36 mouse cellular contexts compared by ENCODE assay signal in the genomic region with DNA sequence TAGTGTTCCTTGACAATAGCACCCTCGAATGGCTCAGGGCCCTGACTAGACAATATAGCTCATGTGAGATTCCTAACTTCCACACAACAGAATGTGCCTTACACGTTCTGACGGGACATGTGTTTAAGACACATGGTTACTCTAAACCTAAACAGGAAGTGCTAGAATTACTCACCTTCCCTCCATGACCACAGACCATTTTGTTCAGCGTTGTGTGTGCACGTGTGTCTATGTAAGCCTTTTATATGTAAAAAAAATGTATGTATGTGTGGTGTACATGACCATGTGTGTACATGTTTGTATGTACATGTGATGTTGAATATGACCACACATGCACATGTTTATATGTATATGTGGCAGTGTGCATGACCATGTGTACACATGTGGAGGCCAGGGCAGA. TPM values are rescaled to one million over a fixed set of nuclear protein-coding genes. Genes with fewer than 3 reads are reported as not detected.
"Had no signal": no experiment of that assay in that cellular context is flagged by ENCODE, and none has a peak within 500 bp of the region (broad histone marks: within the 10 kb centered on the region; RNA-seq: fewer than 3 reads in every experiment).

No protein-coding gene starts in this region.

- H3K4me3 ChIP-seq: heart, embryonic 10.5 days; heart, embryonic 12.5 days; heart, embryonic 13.5 days; heart, embryonic 15.5 days; hindbrain, embryonic 10.5 days; hindbrain, embryonic 12.5 days; hindbrain, embryonic 13.5 days; hindbrain, embryonic 15.5 days; intestine, embryonic 15.5 days; kidney, embryonic 15.5 days; layer of hippocampus, adult 2 months; left cerebral cortex, adult 2 months had no signal

- H3K27ac ChIP-seq: heart, embryonic 10.5 days; heart, embryonic 13.5 days; heart, embryonic 15.5 days; hindbrain, embryonic 10.5 days; hindbrain, embryonic 12.5 days; hindbrain, embryonic 13.5 days; hindbrain, embryonic 14.5 days; hindbrain, embryonic 15.5 days; hindbrain, postnatal 0 days; intestine, embryonic 15.5 days; kidney, embryonic 15.5 days; kidney, postnatal 0 days; layer of hippocampus, adult 2 months; left cerebral cortex, adult 2 months had no signal

- H3K27me3 ChIP-seq: heart, embryonic 13.5 days; heart, embryonic 15.5 days; hindbrain, embryonic 12.5 days; hindbrain, embryonic 15.5 days; intestine, embryonic 15.5 days; kidney, embryonic 15.5 days had no signal

- H3K9ac ChIP-seq: heart, embryonic 12.5 days; heart, embryonic 13.5 days; heart, embryonic 15.5 days; hindbrain, embryonic 12.5 days; hindbrain, embryonic 13.5 days; hindbrain, embryonic 14.5 days; hindbrain, embryonic 15.5 days; intestine, embryonic 15.5 days; kidney, embryonic 15.5 days had no signal

- DNase-seq: heart, postnatal 10 days; heart, postnatal 14 days; heart, postnatal 36 days; heart, postnatal 4 days; kidney, adult 11 months; kidney, adult 18-20 months; kidney, adult 2 months; kidney, adult 8-10 months; kidney, adult 9 months; kidney, postnatal 10 days; kidney, postnatal 14 days; kidney, postnatal 25 days; kidney, postnatal 36 days; kidney, postnatal 4 days; layer of hippocampus, adult 9-11 months; layer of hippocampus, postnatal 36 days had no signal

- H3K4me2 ChIP-seq: heart, embryonic 11.5 days; heart, embryonic 12.5 days; heart, embryonic 13.5 days; heart, embryonic 15.5 days; hindbrain, embryonic 12.5 days; hindbrain, embryonic 13.5 days; hindbrain, embryonic 14.5 days; hindbrain, embryonic 15.5 days; intestine, embryonic 15.5 days; kidney, embryonic 15.5 days had no signal

- H3K9me3 ChIP-seq: heart, embryonic 10.5 days; heart, embryonic 12.5 days; heart, embryonic 13.5 days; heart, embryonic 15.5 days; hindbrain, embryonic 10.5 days; hindbrain, embryonic 12.5 days; hindbrain, embryonic 13.5 days; hindbrain, embryonic 15.5 days; intestine, embryonic 15.5 days; kidney, embryonic 15.5 days had no signal

- H3K36me3 ChIP-seq: heart, embryonic 10.5 days; heart, embryonic 12.5 days; heart, embryonic 15.5 days; hindbrain, embryonic 12.5 days; hindbrain, embryonic 13.5 days; hindbrain, embryonic 15.5 days; intestine, embryonic 15.5 days had no signal

- ATAC-seq: hindbrain, embryonic 16.5 days; hindbrain, postnatal 0 days; inflammation-experienced regulatory T-cells, adult 6 months; intestine, embryonic 15.5 days; intestine, postnatal 0 days had no signal

RNA-seq across cellular contexts. Expression of gene Ccdc74a, which starts 30.1 kb away (rescaled TPM):
- total RNA-seq: hematopoietic stem cell, adult 5-6 weeks had no signal

RNA-seq across cellular contexts. Expression of gene P2rx6, which starts 54.5 kb away (rescaled TPM):
- polyA plus RNA-seq: inflammation-experienced regulatory T-cells, adult 6 months had no signal

RNA-seq across cellular contexts. Expression of gene Lrrc74b, which starts 55.2 kb away (rescaled TPM):
- total RNA-seq: heart, postnatal 4 days had no signal
- polyA plus RNA-seq: heart, embryonic 11.5 days had no signal
